Mouse (Mus musculus): Measurements from ENCODE around the gene Hist1h4d.
"Not testable (repeated sequence)": the region's sequence is repeated elsewhere in the genome, so short reads cannot be mapped to it uniquely, and the experiment has no call there.

Hist1h4d gene

GRCm38 (mm10) chr13:23581408-23582218 lies at the start of gene Hist1h4d:
Gene Hist1h4d, plus strand, starts transcription at chr13:23581598.
- peak; percentile 94 for DNase-seq (ENCODE audit: low spot score)

DNA sequence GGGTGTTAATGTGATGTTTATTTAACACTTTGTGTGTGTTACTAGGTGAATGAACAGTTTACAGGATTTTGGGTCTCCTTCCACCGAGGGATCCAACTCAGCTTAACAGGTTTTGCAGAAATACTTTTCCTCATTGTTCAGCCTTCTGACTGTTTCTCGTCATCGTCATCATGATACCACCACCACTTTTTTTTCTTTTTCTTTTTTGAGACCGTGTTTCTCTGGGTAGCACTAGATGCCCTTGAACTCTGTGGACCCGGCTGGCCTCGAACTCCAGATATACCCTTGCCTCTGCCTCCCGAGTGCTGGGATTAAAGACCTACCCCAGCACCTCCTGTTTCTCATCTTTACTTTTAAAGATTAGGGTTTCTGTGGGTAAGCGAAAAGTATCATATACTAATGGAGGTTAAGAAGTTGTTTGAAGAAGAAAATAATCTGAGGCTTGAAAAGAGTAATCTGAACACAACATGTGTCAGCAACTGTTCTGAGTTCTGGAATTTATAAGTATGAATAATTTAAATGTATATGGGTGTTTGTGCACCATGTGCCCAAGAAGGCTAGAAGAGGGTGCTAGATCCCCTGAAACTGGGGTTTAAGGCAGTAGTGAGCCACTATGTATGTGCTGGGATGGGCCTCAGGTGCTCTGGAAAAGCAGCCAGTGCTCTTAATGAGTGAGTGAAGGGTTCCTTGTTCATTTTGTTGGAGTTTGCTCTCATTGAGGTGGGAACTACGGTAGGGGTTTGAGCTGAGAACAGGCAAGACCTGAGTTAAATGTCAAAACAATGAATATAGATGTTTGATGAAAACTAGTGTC lies 48.9 kb upstream of the Hist1h4d start:
- no peak for DNase-seq (ENCODE audit: low spot score)

GRCm38 (mm10) chr13:23533560-23534367 lies 47.6 kb upstream of the Hist1h4d start, which contains the start of gene Hist1h2af:
Gene Hist1h2af, plus strand, starts transcription at chr13:23533906.
- DNase-seq (ENCODE audit: low spot score) = peak; percentile 63

DNA sequence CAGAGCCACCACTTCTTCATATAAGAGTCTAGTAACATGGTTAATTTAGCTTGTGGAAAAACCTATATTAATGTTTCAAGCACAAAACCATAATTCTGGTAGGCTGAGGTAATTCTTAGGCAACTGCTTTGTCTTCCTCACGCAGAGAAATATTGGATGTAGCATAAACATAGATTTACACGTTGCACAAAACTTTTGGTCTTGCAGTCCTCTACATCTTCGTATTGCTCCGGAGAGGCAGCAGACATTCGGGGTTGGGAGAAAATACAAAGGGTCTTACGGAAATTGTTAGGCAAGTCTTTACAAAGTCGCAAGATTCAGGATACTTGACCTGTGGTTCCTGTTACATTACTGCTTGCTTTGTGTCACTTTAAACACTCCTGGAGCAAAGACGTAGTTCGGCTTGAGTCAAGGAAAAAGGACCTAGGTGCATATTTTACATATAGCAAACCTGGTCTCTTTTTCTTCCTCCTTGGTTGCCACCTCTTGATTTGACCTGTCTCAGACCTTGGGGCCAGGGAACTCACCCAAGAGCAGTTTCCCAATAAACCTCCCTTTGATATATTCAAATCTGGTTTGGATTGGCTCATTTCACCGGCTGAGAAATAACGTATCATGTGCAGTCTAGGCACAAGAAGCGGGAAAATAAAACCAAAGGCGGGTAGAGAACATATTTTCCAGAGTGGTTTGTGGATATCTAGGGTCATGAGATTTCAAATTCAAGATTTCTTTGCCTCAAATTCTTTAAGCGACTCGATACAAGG lies 46.8 kb upstream of the Hist1h4d start:
- no peak for DNase-seq (ENCODE audit: low spot score)

GRCm38 (mm10) chr13:23535137-23536075 lies 46.0 kb upstream of the Hist1h4d start, which contains the start of gene Hist1h3g:
Gene Hist1h3g, plus strand, starts transcription at chr13:23535422.
- DNase-seq (ENCODE audit: low spot score) = peak; percentile 83

- DNase-seq (ENCODE audit: low spot score) = no peak
These were observed 45.1 kb upstream of the Hist1h4d start for GRCm38 (mm10) chr13:23536076-23536822.

GRCm38 (mm10) chr13:23537006-23537710 lies 44.2 kb upstream of the Hist1h4d start:
- no peak for DNase-seq (ENCODE audit: low spot score)

GRCm38 (mm10) chr13:23538249-23538648 lies 43.1 kb upstream of the Hist1h4d start:
- DNase-seq (ENCODE audit: low spot score) = no peak

GRCm38 (mm10) chr13:23539821-23540220 lies 41.6 kb upstream of the Hist1h4d start:
- DNase-seq (ENCODE audit: low spot score) = not testable (repeated sequence)

- DNase-seq (ENCODE audit: low spot score) = no peak
These were observed 39.9 kb upstream of the Hist1h4d start for GRCm38 (mm10) chr13:23541497-23541896.

DNA sequence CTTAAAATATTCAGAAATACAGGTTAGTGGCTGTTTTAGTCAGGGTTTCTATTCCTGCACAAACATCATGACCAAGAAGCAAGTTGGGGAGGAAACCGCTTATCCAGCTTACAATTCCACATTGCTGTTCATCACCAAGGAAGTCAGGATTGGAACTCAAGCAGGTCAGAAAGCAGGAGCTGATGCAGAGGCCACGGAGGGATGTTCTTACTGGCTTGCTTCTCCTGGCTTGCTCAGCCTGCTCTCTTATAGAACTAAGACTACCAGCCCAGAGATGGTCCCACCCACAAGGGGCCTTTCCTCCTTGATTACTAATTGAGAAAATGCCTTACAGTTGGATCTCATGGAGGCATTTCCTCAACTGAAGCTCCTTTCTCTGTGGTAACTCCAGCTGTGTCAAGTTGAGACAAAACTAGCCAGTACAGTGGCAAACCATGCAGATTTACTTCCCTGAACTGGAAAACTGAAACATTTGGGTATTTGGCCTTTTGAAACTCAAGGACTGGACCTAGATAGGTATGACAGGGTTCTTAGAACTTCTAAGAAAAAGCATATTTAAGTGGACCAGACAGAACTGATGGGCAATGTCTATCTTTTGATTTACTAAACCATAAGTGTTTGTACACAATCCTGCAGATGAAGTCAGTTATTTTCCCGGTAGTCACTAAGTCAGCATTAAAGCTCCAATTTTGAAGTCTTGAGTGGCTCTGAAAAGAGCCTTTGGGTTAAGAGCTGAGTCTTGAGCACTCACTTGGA lies 39.0 kb upstream of the Hist1h4d start:
- DNase-seq (ENCODE audit: low spot score) = not testable (repeated sequence)

DNA sequence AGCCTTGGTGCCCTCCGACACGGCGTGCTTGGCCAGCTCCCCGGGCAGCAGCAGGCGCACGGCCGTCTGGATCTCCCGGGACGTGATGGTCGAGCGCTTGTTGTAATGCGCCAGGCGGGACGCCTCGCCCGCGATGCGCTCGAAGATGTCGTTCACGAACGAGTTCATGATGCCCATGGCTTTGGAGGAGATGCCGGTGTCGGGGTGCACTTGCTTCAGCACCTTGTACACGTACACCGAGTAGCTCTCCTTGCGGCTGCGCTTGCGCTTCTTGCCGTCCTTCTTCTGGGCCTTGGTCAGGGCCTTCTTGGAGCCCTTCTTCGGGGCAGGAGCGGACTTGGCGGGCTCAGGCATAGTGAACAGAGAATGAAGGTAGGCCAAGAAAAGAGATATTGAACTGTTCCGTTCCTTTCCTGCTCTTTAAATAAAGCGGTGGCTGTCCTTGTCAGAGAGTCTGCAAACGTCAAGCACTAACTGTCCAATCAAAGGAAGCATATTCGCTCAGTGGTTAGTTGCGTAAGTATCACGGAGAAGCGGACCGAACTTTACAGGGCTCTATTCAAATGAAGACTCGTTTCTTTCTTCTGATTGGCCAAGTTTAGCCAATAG lies 38.3 kb upstream of the Hist1h4d start, which contains the start of gene Hist1h2bh:
TSS of gene Hist1h2bh (minus strand) at position 394 of the 609 bp plus-strand sequence.
- DNase-seq (ENCODE audit: low spot score) = peak; percentile 73

DNA sequence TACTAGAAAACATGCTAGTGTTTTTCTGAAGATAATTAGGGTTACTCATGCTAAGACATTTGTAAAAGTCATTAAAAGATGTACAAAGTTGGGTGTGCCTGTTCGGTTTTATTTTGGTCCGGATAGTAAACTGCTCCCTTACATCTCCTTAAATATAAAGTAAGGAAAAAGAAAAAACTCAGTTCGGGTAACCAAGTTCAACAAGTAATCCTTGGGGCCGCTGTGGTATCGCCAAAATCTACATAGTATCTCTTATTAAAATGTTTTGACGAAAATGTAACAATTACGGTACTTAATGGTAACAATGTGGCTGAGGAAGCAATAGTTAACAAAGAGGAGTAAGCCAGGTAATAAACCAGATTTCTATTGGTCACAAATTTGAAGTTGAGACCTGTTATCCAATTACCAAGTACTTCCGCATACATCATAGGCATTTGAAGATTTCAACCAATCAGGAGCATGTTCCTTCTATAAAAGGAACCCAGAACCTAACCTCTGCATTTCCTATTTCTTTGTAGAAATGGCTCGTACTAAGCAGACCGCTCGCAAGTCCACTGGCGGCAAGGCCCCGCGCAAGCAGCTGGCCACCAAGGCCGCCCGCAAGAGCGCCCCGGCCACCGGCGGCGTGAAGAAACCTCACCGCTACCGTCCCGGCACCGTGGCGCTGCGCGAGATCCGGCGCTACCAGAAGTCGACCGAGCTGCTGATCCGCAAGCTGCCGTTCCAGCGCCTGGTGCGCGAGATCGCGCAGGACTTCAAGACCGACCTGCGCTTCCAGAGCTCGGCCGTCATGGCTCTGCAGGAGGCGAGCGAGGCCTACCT lies 37.2 kb upstream of the Hist1h4d start, which contains the start of gene Hist1h3f:
TSS of gene Hist1h3f (plus strand) at position 88 of the 822 bp plus-strand sequence.
- peak; percentile 55 for DNase-seq (ENCODE audit: low spot score)

DNA sequence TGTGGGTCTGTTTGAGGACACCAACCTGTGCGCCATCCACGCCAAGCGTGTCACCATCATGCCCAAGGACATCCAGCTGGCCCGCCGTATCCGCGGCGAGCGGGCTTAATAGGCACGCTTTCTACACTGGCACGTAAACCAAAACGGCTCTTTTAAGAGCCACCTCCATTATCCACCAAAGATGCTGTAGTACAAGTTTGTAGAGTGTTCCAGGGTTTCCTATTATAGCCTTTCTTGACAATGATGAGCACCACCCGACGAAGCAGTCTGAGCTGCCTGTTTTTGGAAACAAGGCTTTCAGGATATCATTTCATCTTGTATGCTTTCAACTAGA lies 36.6 kb upstream of the Hist1h4d start:
- DNase-seq (ENCODE audit: low spot score) = not testable (repeated sequence)

DNA sequence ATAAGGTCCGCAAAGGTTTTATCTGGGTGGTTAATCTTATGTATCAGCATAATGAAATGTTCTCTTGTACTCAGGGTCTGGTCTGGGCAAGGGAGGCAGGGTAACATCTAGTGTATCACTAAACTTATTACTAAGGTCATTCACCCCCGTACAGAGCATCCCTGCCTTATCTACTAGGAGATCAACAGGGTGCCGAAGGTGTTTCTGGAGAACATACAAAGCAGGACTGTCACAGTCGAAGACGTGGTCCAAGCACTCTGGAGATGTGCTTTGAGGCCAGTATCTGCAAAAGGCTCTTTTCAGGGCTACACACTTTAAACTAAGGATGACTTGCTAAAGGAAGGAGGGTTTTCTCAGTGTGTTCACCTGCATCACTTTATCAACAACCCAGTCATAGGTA lies 34.7 kb upstream of the Hist1h4d start:
- no peak for DNase-seq (ENCODE audit: low spot score)

DNA sequence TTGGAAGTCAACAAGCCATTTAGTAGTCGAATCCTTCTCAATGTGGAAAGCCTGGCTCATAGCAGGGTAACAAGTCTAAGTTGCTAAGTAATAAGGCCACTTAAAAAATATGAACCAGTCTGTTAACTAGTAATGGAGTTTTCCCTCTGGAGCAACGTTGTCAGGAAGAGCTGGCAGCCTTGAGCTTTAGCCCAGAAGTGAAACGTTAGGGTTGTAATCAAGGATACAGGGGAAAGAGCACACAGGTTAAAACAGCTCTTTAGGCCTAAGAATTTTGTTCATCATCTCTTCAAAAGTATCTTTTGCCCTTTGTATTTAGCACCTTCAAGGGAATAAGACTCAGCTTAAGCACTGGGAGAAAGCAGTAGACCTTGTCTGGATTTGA lies 30.6 kb upstream of the Hist1h4d start:
- no peak for DNase-seq (ENCODE audit: low spot score)
